Mouse (Mus musculus): ENCODE results near the gene Zfyve21. TPM values are rescaled to one million over a fixed set of nuclear protein-coding genes. Genes with fewer than 3 reads are reported as not detected.

Zfyve21 gene
- polyA plus RNA-seq, 1 experiment from 2014 or later = 164 TPM

DNA sequence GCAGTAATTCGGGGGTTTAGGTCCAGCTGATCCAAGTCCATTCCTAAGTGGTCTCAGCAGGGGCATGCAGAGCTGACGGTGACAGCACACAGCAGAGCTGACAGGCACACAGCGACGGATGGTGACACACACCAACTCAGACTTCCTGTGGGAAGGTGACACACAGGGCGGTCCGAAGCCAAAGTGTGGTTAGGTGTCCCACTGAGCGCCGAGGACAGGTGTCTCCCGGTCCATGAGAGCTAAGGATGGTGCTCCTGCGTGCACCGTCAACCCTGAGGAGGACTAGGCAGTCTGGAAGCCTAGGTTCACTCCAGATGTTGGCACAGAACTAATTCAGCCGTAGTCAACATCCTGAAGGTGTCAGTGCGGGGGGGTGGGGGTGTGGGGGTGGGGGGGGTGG, 1.9 kb upstream of the Zfyve21 start:
- Histone ChIP-seq H3K27me3 (replicated peaks; ENCODE audit: control insufficient read depth, insufficient read depth, low read length) (no peaks in the 10 kb centered on the region), H3K36me3 (ENCODE audit: control insufficient read depth, insufficient read depth, low read length) (peaks cover 27% of the 10 kb centered on the region), H3K4me1 (replicated peaks; ENCODE audit: control insufficient read depth, insufficient read depth, low read length) (peaks cover 37% of the 10 kb centered on the region), H3K27ac (ENCODE audit: low read depth) (no peak overlapping the region), H3K9me3 (ENCODE audit: control insufficient read depth, low read length) (no peaks in the 10 kb centered on the region), H3K9ac (ENCODE audit: low read length) (no peak overlapping the region), H3K4me3 (ENCODE audit: low read depth, low read length) (no peak overlapping the region), H3K4me2 (ENCODE audit: low read length) (no peak overlapping the region)
- 91% methylated on average over 13 of the region's 13 CpGs for WGBS
- DNase-seq (ENCODE audit: low spot score) = no peak
- no peak for ATAC-seq (replicated peaks; ENCODE audit: low FRiP score, low TSS enrichment, low read depth)

DNA sequence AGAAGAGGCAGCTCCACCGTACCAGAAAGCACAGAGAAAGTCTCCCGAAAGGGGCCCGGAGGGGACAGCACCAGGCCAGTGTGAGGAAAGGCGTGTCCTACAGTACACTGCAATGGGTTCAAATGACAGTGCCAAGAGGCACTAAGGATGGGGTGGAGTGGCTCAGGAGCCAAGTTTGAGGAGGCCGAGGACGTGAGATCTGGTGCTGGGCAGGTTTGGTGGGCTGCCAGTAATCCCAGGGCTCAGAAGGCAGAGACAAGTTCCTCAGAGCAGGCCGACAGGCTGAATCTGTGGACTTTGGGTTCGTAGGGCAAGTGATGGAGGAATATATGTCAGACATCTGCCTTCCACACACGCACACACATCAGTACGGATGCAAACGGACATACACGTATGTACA, 1.4 kb upstream of the Zfyve21 start:
- Histone ChIP-seq H3K27ac (ENCODE audit: low read depth) (no peak overlapping the region), H3K4me1 (replicated peaks; ENCODE audit: control insufficient read depth, insufficient read depth, low read length) (peaks cover 37% of the 10 kb centered on the region), H3K4me2 (ENCODE audit: low read length) (peak overlapping the region; percentile 89), H3K9me3 (ENCODE audit: control insufficient read depth, low read length) (no peaks in the 10 kb centered on the region), H3K4me3 (ENCODE audit: low read depth, low read length) (peak overlapping the region; percentile 71), H3K27me3 (replicated peaks; ENCODE audit: control insufficient read depth, insufficient read depth, low read length) (no peaks in the 10 kb centered on the region), H3K9ac (ENCODE audit: low read length) (peak overlapping the region; percentile 65), H3K36me3 (ENCODE audit: control insufficient read depth, insufficient read depth, low read length) (peaks cover 21% of the 10 kb centered on the region)
- DNase-seq (ENCODE audit: low spot score) (no peak), ATAC-seq (replicated peaks; ENCODE audit: low FRiP score, low TSS enrichment, low read depth) (no peak)
- WGBS = 70% methylated on average over 12 of the region's 12 CpGs

DNA sequence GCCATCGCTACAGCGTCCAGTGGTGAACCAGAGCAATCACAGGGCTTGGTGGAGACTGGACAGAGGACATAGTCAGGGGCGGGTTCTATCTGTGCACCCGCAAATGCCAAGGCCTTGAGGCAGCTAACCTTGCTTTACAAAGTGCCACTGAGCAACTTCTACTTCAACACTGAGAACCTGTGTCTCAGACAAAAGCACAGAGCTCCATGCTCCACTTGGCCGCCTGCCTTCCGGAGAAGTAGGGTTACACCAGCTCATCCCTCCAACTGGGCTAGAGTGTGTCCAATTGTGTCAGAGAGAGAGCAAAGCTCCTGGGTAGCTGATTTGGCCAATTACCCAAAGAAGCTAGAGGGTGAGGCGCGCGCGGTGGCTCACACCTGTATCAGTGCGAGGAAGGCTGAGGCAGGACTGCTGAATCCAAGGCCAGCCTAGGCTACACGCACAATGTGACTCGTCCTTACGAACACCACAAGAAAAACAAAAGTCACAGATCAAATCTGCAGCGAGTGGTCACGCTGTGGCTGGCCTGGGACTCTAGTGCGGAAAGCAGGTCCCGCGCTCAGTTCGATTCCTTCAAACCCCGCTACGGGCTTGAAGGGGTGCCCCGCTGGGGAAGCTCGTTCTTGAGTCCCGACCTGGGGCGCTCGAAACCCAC, 732 bp upstream of the Zfyve21 start:
- no peaks in the 10 kb centered on the region for H3K27me3 ChIP-seq (replicated peaks; ENCODE audit: control insufficient read depth, insufficient read depth, low read length)
- 3% methylated on average over 27 of the region's 27 CpGs for WGBS
- peak overlapping the region; percentile 89 for H3K4me2 ChIP-seq (ENCODE audit: low read length)
- H3K9ac ChIP-seq (ENCODE audit: low read length) = peak overlapping the region; percentile 65
- H3K9me3 ChIP-seq (ENCODE audit: control insufficient read depth, low read length) = no peaks in the 10 kb centered on the region
- H3K27ac ChIP-seq (ENCODE audit: low read depth) = no peak overlapping the region
- H3K4me1 ChIP-seq (replicated peaks; ENCODE audit: control insufficient read depth, insufficient read depth, low read length) = peaks cover 37% of the 10 kb centered on the region
- peak; percentile 0; the same call in 1 of the 2 replicates for ATAC-seq (replicated peaks; ENCODE audit: low FRiP score, low TSS enrichment, low read depth)
- H3K36me3 ChIP-seq (ENCODE audit: control insufficient read depth, insufficient read depth, low read length) = peaks cover 15% of the 10 kb centered on the region
- peak overlapping the region; percentile 71 for H3K4me3 ChIP-seq (ENCODE audit: low read depth, low read length)
- no peak for DNase-seq (ENCODE audit: low spot score)

DNA sequence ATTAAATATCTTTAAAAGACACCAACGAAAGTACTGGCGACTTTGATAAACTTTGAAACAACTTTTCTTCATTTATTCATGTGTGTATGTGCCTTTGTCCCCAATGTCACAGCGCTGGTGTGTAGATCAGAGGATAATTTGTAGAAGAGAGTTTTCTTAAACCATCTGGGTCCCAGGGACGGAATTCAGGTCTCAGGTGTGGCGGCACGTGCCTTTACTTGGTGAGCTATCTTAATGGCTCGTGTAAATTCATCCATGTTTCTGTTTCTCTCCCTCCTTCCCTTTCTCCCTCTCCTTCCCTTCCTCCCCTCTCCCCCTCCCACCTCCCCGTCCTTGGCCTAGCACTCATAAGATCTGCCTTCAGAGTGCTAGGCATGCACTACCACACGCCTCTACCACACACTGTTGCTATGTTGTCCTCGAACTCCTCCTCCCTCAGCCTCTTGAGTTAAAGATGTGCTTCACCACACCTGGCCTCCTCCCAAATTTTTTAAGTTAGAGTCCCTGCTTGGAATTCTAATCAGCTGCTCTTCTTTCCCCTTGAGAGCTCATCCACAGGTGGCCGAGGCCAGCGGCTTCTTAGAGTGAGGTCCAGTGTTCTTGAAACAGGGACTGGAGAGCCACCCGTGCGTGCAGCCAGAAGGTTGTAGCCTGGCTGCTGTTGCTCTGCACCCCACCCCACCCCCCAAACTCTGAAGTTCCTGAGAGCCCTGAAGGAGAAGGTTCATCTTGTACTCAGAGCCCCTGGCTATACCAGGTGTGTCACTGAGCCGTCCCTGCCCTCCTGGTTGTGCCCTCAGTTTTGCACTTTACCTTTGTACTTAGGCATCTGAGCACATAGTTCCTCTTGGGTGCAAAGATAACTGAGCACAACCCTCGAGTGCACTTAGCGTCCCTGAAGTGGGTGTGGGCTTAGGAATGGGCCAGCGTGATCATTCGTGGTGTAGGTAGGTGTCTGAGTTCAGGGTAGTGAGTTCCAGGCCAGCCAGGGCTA, 1.1 kb downstream of the Zfyve21 start:
- peak overlapping the region; percentile 63 for H3K9ac ChIP-seq (ENCODE audit: low read length)
- peak overlapping the region; percentile 90 for H3K27ac ChIP-seq (ENCODE audit: low read depth)
- H3K36me3 ChIP-seq (ENCODE audit: control insufficient read depth, insufficient read depth, low read length) = 0 out of 2 replicates have a peak, but pooled peaks cover 4% of the 10 kb centered on the region
- peak overlapping the region; percentile 71 for H3K4me3 ChIP-seq (ENCODE audit: low read depth, low read length)
- peaks cover 46% of the 10 kb centered on the region for H3K4me1 ChIP-seq (replicated peaks; ENCODE audit: control insufficient read depth, insufficient read depth, low read length)
- DNase-seq (ENCODE audit: low spot score) (no peak), ATAC-seq (replicated peaks; ENCODE audit: low FRiP score, low TSS enrichment, low read depth) (no peak)
- no peaks in the 10 kb centered on the region for H3K27me3 ChIP-seq (replicated peaks; ENCODE audit: control insufficient read depth, insufficient read depth, low read length)
- 24% methylated on average over 19 of the region's 19 CpGs for WGBS
- H3K9me3 ChIP-seq (ENCODE audit: control insufficient read depth, low read length) = no peaks in the 10 kb centered on the region
- peak overlapping the region; percentile 86 for H3K4me2 ChIP-seq (ENCODE audit: low read length)

DNA sequence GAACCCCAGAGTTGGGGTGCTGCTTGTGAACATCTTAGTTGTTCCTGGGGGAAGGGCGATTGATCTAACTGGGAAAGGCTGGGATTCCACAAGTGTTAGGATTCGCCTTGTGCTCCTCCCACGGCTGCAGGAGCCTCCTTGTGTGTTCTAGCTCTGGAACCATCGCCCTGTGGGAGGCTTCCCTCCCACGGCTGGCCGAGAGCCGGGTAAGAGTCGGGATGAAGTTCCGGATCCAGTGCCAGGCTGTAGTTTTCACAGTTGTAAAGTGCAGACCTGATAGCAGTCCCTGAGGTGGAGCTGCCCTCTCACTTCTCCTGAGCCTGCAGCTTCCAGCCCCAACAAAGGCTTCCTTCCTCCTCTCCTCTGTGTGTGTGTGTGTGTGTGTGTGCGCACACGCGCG, 2.6 kb downstream of the Zfyve21 start:
- no peak for DNase-seq (ENCODE audit: low spot score)
- WGBS = 48% methylated on average over 13 of the region's 13 CpGs
- Histone ChIP-seq H3K4me1 (replicated peaks; ENCODE audit: control insufficient read depth, insufficient read depth, low read length) (peaks cover 49% of the 10 kb centered on the region), H3K36me3 (ENCODE audit: control insufficient read depth, insufficient read depth, low read length) (0 out of 2 replicates have a peak, but pooled peaks cover 4% of the 10 kb centered on the region), H3K9ac (ENCODE audit: low read length) (peak overlapping the region; percentile 22; the same call in 1 of the 2 replicates), H3K27ac (ENCODE audit: low read depth) (peak overlapping the region; percentile 47; the same call in 1 of the 2 replicates), H3K4me3 (ENCODE audit: low read depth, low read length) (peak overlapping the region; percentile 20), H3K27me3 (replicated peaks; ENCODE audit: control insufficient read depth, insufficient read depth, low read length) (no peaks in the 10 kb centered on the region), H3K9me3 (ENCODE audit: control insufficient read depth, low read length) (no peaks in the 10 kb centered on the region), H3K4me2 (ENCODE audit: low read length) (peak overlapping the region; percentile 86)
- ATAC-seq (replicated peaks; ENCODE audit: low FRiP score, low TSS enrichment, low read depth) = no peak

DNA sequence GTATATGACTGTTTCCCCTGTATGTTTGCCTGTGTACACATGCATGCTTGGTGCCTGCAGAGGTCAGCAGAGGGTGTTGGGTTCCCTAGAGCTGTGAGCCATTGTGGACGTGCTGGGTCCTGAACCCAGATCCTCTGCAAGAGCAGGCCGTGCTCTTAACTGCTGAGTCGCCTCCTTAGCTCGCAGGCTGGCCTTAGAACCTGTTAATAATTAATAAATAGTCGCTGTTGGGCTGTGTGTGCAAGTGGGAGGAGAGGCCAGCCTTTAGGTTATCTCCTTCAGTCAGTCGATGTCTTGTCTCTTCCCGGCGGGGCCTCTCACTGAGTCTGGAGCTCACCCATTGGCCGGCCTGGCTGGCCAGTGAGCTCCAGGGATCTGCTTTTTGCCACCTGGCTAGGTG, 3.0 kb downstream of the Zfyve21 start:
- peak overlapping the region; percentile 47; the same call in 1 of the 2 replicates for H3K27ac ChIP-seq (ENCODE audit: low read depth)
- no peaks in the 10 kb centered on the region for H3K27me3 ChIP-seq (replicated peaks; ENCODE audit: control insufficient read depth, insufficient read depth, low read length)
- H3K9ac ChIP-seq (ENCODE audit: low read length) = peak overlapping the region; percentile 22; the same call in 1 of the 2 replicates
- H3K4me1 ChIP-seq (replicated peaks; ENCODE audit: control insufficient read depth, insufficient read depth, low read length) = peaks cover 51% of the 10 kb centered on the region
- 53% methylated on average over 9 of the region's 9 CpGs for WGBS
- ATAC-seq (replicated peaks; ENCODE audit: low FRiP score, low TSS enrichment, low read depth) = 0 out of 2 replicates have a peak, but pooled peaks have one; percentile 5
- H3K9me3 ChIP-seq (ENCODE audit: control insufficient read depth, low read length) = no peaks in the 10 kb centered on the region
- H3K4me2 ChIP-seq (ENCODE audit: low read length) = peak overlapping the region; percentile 86
- DNase-seq (ENCODE audit: low spot score) = no peak
- H3K4me3 ChIP-seq (ENCODE audit: low read depth, low read length) = peak overlapping the region; percentile 20
- no peaks in the 10 kb centered on the region for H3K36me3 ChIP-seq (ENCODE audit: control insufficient read depth, insufficient read depth, low read length)

DNA sequence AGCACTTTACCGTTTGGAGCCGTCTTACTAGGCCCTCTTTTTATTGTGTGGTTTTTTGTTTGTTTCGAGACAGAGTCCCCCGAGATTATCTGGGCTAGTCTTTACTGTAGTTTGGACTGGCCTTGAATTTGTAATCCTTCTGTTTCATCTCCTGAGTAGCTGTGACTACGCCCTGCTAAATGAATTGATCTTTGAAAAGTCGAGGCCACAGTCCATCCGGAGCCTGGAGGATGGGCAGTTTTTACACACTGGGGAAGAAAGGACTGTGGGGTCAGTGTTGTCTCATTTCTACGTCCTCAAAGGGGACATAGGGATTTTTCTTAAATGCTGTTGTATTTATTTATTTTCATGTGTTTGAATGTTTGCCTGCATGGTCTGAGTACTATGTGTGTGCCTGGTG, 4.0 kb downstream of the Zfyve21 start:
- ATAC-seq (replicated peaks; ENCODE audit: low FRiP score, low TSS enrichment, low read depth) (no peak), DNase-seq (ENCODE audit: low spot score) (no peak)
- no peak overlapping the region for H3K9ac ChIP-seq (ENCODE audit: low read length)
- no peak overlapping the region for H3K27ac ChIP-seq (ENCODE audit: low read depth)
- H3K27me3 ChIP-seq (replicated peaks; ENCODE audit: control insufficient read depth, insufficient read depth, low read length) = no peaks in the 10 kb centered on the region
- H3K36me3 ChIP-seq (ENCODE audit: control insufficient read depth, insufficient read depth, low read length) = peaks cover 6% of the 10 kb centered on the region; the same call in 1 of the 2 replicates
- peaks cover 45% of the 10 kb centered on the region for H3K4me1 ChIP-seq (replicated peaks; ENCODE audit: control insufficient read depth, insufficient read depth, low read length)
- whole genome bisulfite sequencing = 78% methylated on average over 8 of the region's 8 CpGs
- H3K4me3 ChIP-seq (ENCODE audit: low read depth, low read length) = no peak overlapping the region
- no peaks in the 10 kb centered on the region for H3K9me3 ChIP-seq (ENCODE audit: control insufficient read depth, low read length)
- no peak overlapping the region for H3K4me2 ChIP-seq (ENCODE audit: low read length)

DNA sequence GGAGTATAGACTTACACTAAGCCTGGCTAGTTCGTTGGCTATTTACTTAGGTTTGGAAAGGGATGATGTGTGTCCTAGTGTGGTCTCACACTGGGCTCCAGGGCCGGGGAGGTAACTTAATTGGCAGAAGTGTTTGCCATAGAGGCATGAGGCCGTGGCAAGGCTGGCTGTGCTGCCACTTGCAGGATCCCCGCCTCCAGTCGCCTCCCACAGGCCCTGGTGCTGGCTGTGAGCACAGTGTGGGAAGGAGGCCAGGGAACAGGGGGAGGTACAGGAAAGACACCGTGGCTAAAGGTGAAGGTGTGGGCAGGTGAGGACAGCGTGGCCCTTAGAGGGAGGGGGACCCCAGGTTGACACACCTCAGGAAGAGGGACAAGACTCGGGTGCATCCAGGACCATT, 6.0 kb downstream of the Zfyve21 start:
- 75% methylated on average over 8 of the region's 8 CpGs for WGBS
- Histone ChIP-seq H3K9me3 (ENCODE audit: control insufficient read depth, low read length) (no peaks in the 10 kb centered on the region), H3K4me2 (ENCODE audit: low read length) (no peak overlapping the region), H3K27ac (ENCODE audit: low read depth) (no peak overlapping the region), H3K4me3 (ENCODE audit: low read depth, low read length) (no peak overlapping the region), H3K9ac (ENCODE audit: low read length) (no peak overlapping the region), H3K36me3 (ENCODE audit: control insufficient read depth, insufficient read depth, low read length) (peaks cover 25% of the 10 kb centered on the region), H3K27me3 (replicated peaks; ENCODE audit: control insufficient read depth, insufficient read depth, low read length) (no peaks in the 10 kb centered on the region), H3K4me1 (replicated peaks; ENCODE audit: control insufficient read depth, insufficient read depth, low read length) (peaks cover 40% of the 10 kb centered on the region)
- ATAC-seq (replicated peaks; ENCODE audit: low FRiP score, low TSS enrichment, low read depth) = no peak
- DNase-seq (ENCODE audit: low spot score) = no peak

Measured in intestine, embryonic 14.5 days (tissue).